Mouse (Mus musculus) naive thymus-derived CD4-positive, alpha-beta T cell, adult 2 months (primary cell): Measurements from ENCODE around the gene Spx.

ENCODE experiments used
- DNase-seq: peaks from one replicate; pipeline ENCODE4 v3.0.0-alpha.2; 2011; ENCODE audit warnings: low read depth

The Spx gene

DNA sequence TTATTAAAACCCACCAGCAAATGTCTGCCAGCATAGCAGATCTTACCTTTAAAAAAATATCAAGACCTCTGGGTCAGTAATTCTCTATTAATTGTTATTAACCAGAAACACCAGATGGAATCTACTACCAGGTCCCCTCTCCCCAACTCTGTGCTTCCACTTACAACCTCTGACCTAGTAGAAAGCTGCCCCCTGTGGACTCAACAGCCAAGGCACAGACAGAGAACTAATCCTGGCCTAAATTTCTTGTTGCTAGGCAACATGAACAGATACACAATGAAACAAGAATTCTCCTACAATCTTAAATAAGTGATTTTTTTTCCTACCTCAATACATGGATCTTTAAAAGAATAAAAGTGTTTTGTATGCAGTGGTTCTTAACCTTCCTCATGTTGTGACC is 15.8 kb downstream of the Spx start:
- no peak for DNase-seq

DNA sequence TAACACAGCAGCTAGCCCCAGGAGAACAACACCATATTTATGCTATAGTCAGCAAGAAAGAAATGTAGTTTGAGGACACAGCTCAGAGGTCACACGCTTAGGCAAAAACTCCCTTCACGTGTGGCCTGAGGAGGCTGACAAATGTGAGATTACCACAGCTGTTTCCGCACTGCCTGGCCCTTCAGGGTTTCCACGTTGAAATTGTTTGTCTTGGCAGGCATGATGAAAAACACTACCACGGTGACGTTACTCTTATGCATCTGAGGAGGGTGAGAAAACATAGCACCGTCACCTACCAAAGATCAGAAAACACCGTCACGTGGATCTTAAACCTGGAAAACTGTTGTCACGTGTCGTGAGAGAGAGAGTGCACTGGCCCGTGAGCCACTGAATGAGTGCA is 38.1 kb downstream of the Spx start:
- no peak for DNase-seq

DNA sequence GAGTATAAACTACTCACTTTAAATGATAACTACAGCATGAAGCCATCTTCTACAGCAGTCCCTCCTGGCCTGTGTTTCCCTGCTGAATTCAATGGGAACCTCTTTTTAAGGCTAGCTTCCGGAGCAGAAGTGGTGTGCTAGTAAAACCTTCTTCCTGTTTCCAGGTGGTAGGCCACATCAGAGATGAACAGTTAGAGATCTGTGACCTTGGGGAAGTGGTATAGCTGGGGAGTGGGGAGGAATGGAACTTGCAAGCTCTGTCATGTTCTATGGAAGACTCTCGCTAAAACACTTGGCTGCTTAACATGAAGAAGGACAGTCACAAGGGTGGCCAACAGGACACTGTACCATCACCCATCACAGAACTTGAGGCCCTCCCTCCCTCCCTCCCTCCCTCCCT is 40.1 kb downstream of the Spx start:
- peak; percentile 58 for DNase-seq

DNA sequence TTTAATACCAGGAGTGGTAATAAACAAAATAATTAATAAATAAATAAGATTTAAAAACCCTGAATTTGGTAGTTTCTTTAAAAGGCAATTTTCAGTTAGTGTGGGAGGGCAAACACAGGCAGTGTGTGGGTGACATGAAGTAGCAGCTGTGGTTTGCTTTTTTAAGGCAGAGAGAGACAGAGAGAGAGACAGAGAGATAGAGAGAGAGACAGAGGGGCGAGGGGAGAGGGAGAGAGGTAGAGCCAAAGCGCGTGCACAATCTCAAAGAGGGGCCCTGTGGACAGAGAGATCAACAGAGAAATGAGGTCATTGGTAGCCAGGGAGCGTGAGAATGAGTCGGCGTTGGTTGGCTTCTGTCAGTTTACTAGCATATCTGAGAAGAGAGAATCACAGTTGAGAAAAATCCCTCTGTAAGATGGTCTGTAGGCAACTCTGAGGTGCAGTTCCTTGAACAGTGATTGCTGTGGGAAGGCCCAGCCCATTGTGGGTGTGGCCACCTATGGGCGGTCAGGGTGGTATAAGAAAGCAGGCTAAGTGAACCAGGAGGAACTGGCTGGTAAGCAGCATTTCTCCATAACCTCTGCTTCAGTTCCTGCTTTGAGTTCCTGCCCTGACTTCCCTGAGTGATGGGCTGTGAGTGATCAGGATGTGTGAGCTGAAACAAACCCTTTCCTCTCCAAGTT is 42.2 kb downstream of the Spx start:
- no peak for DNase-seq

DNA sequence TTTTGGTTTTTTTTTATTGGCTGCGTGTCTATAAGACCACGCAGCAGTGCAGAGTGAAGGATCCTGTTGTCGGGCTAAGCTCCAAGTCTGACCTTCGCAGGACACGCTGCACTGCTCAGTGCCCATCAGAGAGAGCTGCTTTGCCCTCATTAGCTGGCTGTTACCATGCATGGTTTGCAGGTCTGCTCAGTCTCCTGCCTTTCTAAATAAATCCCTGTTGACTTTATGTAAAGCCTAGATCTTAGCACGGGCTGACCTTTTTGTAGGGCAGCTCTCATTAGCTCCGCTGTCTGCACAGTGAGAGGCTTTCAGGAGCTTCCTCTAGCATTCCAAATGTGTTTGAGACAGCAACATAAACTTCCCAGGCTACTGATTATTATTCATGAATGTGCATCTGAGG is 44.8 kb downstream of the Spx start:
- no peak for DNase-seq

DNA sequence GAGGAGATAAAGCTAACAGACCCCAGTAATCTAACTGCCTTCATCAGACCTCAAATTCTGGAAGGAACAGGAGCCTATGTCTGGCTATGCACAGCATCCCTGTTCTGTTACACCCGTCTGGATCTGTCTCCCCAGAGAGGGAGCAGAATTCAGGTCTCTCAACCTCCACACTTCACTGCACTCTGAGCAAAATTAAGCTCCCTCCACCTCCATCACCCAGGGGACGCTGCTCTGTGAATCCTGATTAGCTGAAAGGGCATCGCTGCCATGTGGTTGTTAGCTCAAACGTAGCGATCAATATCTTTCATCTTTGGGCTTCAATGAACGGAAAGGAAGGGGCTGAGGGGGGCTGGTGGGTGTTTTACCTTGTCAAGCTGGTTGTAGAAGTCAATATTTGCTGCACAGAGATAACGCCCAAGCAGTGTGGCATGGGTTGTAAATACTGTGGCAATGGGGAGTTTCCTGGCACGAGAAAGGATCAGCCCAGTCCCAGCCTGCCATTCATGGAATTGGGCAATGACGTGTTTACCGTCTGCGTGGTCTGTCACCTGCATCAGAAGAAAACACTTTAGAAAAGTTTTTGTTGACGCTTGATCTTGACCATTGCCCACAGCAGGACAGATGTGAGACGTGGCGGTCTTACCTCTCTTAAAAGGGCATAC is 45.9 kb downstream of the Spx start:
- DNase-seq = no peak

DNA sequence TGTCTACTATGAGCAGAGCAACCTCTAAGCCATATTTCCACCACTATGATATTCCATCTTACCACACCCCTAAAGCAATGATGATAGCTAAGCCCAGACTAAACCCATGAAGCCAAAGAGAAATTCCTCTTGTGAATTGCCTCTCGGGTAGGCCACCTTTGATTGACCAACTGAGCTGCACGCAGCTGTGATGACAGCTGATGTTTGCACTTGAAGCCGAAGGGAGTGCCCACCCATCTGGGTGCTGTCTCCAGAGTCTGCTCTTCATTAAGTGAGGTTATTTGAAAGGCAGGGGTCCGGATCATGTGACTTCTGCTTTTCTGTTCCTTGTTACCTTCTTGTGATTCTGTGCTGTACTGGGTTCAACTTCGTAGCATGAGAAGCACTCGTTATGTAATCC is 49.0 kb downstream of the Spx start:
- DNase-seq = no peak
